Mouse (Mus musculus): ENCODE results near the gene Marcks. TPM values are rescaled to one million over a fixed set of nuclear protein-coding genes. Genes with fewer than 3 reads are reported as not detected.
"Not testable (repeated sequence)": the region's sequence is repeated elsewhere in the genome, so short reads cannot be mapped to it uniquely, and the experiment has no call there.

The Marcks gene
- total RNA-seq, 2 experiments from 2014 or later, result 182 to 189 TPM

- intact Hi-C loops (cut with DNase I), result no loop called here
- DNase-seq (ENCODE audit: low spot score in 2 of 2), result no peak
These were observed 48.3 kb downstream of the Marcks start for GRCm38 (mm10) chr10:37090411-37090810.

- DNase-seq (ENCODE audit: low spot score in 2 of 2); intact Hi-C loops (cut with DNase I): not testable (repeated sequence)
These were observed 54.6 kb downstream of the Marcks start for GRCm38 (mm10) chr10:37084071-37084470.

Other genes starting within 250 kb of the Marcks start
- 10 to 100 TPM; 90.8 to 91.5 TPM for gene Hdac2, start 164.4 kb downstream of the Marcks start, total RNA-seq (2021)